Mouse (Mus musculus): ENCODE results near the gene H2-T24.

H2-T24 gene

DNA sequence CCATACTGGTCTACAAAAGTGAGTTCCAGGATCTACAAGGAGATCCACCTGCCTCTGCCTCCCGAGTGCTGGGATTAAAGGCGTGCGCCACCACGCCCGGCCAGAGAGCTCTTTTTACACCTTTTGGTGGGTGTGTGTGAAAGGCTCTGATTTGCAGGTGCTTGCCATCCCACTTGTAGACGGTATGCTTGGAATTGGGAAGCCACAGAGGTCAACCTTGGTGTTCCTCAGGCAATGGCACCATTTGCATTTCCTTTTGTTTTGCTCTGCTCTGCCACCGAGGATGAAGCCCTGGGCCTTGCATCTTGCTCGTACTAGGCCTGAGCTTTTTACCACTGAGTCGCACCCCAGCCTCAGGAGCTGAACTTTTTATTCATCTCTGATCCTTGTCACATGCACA, 38.6 kb downstream of the H2-T24 start:
- no peak for DNase-seq (ENCODE audit: low spot score in 2 of 2)

DNA sequence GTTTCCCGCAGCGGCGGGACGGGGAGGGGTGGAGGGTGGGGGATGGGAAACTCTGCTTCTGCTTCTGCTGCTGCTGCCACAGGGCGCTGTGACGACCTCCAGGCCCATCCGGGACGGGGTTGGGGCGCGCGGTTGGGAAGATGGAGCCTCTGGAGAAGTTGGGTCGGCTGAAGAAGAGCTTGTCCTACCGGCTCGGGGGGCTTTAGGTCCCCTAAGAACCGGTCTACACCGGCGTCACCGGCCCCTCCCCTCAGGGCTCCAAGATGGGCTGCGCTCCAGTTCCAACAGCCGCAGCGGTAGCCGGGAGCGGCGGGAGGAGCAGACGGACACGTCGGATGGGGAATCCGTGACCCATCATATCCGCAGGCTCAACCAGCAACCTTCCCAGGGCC, 40.0 kb downstream of the H2-T24 start:
- DNase-seq (ENCODE audit: low spot score in 2 of 2) = peak; percentile 37 to 58

GRCm38 (mm10) chr17:35979401-35980362, 40.7 kb downstream of the H2-T24 start, which contains the start of the genes Gnl1 and Prr3:
Gene Gnl1 (plus strand): TSS chr17:35979851.
Gene Prr3 (minus strand): TSS chr17:35980236.
- DNase-seq (ENCODE audit: low spot score in 2 of 2) = peak; percentile 90 to 96

GRCm38 (mm10) chr17:35978811-35979400, 41.5 kb downstream of the H2-T24 start:
- DNase-seq (ENCODE audit: low spot score in 2 of 2) = peak in 1 of 2 experiments; percentile 84

GRCm38 (mm10) chr17:35972131-35972530, 48.2 kb downstream of the H2-T24 start:
- no peak for DNase-seq (ENCODE audit: low spot score in 2 of 2)

GRCm38 (mm10) chr17:35969418-35970389, 50.7 kb downstream of the H2-T24 start, which contains the start of gene Abcf1:
Gene Abcf1 (minus strand): TSS chr17:35969761.
- DNase-seq (ENCODE audit: low spot score in 2 of 2) = peak; percentile 98 to 99

DNA sequence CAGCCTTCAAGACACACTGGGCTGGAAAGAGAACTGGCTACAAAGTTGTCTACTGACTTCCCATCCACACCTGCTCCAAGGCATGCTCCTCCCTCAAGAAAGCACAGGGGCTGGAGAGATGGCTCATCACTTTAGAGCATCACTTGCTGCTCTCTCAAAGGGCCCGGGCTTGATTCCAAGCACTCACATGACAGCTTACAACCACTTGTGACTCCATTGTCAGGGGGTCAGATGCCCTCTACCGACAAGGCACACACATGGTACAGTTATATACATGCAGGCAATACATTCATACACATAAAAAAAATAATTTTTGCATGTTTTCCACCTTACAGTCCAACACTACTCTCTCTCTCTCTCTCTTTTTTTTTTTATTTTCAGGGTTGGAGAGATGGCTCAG, 52.7 kb downstream of the H2-T24 start:
- DNase-seq (ENCODE audit: low spot score in 2 of 2) = no peak

DNA sequence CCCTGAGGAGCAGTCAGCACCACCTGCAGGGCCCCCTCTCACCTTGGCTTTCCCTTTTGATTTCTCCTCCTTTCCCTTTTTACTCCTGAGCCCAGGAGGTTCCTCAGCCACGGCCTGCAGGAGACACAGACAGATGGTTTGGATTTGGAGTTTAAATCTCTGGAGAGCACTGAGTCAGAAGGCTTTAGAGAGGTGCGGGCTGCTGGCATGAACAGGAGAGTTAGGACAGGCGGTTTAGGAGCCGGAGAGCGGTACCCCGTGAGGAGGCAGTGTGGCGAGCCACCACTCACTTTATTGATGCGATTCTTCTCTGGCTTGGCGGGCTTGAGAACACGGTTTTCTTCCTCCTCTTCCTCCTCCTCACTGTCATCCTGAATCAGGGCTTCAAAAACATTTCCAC, 57.1 kb downstream of the H2-T24 start:
- DNase-seq (ENCODE audit: low spot score in 2 of 2) = no peak

GRCm38 (mm10) chr17:35958533-35959223, 61.7 kb downstream of the H2-T24 start:
- DNase-seq (ENCODE audit: low spot score in 2 of 2) = no peak

Measured in right cerebral cortex, adult 2 months (tissue).